Mouse (Mus musculus) spleen, adult 2 months (tissue): ENCODE results near the gene Hipk1. TPM values are rescaled to one million over a fixed set of nuclear protein-coding genes. Genes with fewer than 3 reads are reported as not detected.
A peak's percentile ranks its signal among the peaks of the same experiment; 100 is the strongest.

Experiments
- DNase-seq, 2 experiments: peaks; one replicate each; pipeline versions ENCODE4 v3.0.0 to v3.0.0-alpha.2; 2012 to 2021; ENCODE audit warnings: low spot score in 2 of 2, low read depth in 1 of 2
- H3K27ac ChIP-seq: fragments of 200-500 bp; 2 replicates; pipeline ENCODE4 v1.5.1; 2012; ENCODE audit warnings: low read length, inconsistent platforms; ENCODE audit not compliant: insufficient read depth
- H3K27me3 ChIP-seq: fragments of 200-500 bp; 2 replicates; pipeline ENCODE4 v1.6.1; 2012; ENCODE audit warnings: mild to moderate bottlenecking, moderate library complexity, low read length, inconsistent platforms; ENCODE audit not compliant: control insufficient read depth, insufficient read depth
- H3K36me3 ChIP-seq: fragments of 200-500 bp; 2 replicates; pipeline ENCODE4 v1.6.1; 2012; ENCODE audit warnings: mild to moderate bottlenecking, low read length, inconsistent platforms; ENCODE audit not compliant: control insufficient read depth, insufficient read depth
- H3K4me1 ChIP-seq: fragments of 200-500 bp; 2 replicates; pipeline ENCODE4 v1.6.1; 2011; ENCODE audit warnings: inconsistent platforms; ENCODE audit not compliant: control insufficient read depth, insufficient read depth, insufficient read length
- H3K4me3 ChIP-seq: fragments of 200-500 bp; 2 replicates; pipeline ENCODE4 v1.5.1; 2011; ENCODE audit warnings: mild to moderate bottlenecking, inconsistent platforms; ENCODE audit not compliant: insufficient read depth, insufficient read length; ENCODE audit errors: extremely low read depth
- CTCF ChIP-seq: fragments of 200-500 bp; IDR thresholded peaks from 2 replicates; pipeline ENCODE4 v1.5.1; 2011; ENCODE audit warnings: mild to moderate bottlenecking, inconsistent platforms; ENCODE audit not compliant: insufficient read depth, insufficient read length, insufficient replicate concordance; ENCODE audit errors: extremely low read depth
- POLR2A ChIP-seq: fragments of 200-500 bp; IDR thresholded peaks from 2 replicates; pipeline ENCODE4 v1.6.1; 2011; ENCODE audit warnings: low read depth, low read length, inconsistent platforms
- WGBS: fragments of 180-500 bp; shearing (Covaris S2); methylation state at CpG from one replicate; pipeline ENCODE4 v1.1.7; 2018; 5-methylcytosine and 5-hydroxymethylcytosine counted together
- polyA plus RNA-seq: library from polyadenylated mRNA; depleted of rRNA; stranded (reverse); fragments of >200 nt; gene quantifications from 2 replicates; pipeline ENCODE4 v1.2.3, GENCODE M21; 2012

Hipk1 gene
- polyA plus RNA-seq, 1 experiment = 72.4 TPM

DNA sequence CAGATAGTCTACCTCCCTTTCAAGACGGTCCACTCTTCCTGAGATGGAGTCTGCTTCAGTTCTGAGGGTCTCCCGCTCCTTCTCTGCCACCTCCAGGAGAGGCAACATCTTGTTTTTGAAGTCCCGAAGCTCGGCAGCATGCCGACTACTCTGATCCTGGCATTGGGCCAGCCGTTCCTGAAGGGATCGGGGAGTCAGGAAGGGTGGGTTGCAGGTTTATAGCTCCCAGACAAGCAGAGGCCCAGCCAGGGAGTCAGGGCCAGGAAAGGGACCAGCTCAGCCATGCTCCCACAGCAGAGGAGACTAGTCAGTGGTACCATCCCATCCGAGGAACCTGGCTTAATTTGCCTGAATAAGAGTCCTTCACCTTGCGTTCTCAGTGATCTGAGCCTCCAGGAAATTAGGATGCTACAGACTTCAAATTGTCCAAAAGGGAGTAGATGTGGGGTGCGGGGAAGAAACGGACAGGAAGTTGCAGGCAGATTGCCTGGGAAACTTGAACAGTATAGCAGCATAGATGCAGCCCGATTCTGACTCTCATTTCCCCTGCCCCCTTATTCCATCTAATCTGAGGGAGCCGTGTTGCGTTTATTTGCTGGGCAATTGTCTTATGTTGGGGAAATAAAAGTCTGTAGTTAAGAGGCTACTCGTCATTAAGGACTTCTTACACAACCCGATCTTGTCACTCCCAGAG is 54.2 kb downstream of the Hipk1 start:
- no peak for TF ChIP-seq POLR2A
- no peak for TF ChIP-seq CTCF
- peak overlapping the region; percentile 4; the same call in 1 of the 2 replicates for H3K27ac ChIP-seq
- H3K36me3 ChIP-seq = peaks cover under 1% of the 10 kb centered on the region; the same call in 1 of the 2 replicates
- WGBS = 81% methylated on average over 16 of the region's 16 CpGs
- no peak overlapping the region; the same call in 1 of the 2 replicates for H3K4me3 ChIP-seq
- no peak for DNase-seq
- no peaks in the 10 kb centered on the region for H3K27me3 ChIP-seq
- peaks cover 9% of the 10 kb centered on the region; the same call in 1 of the 2 replicates for H3K4me1 ChIP-seq

- no peak overlapping the region for H3K27ac ChIP-seq
- H3K27me3 ChIP-seq = no peaks in the 10 kb centered on the region
- peaks cover 9% of the 10 kb centered on the region; the same call in 1 of the 2 replicates for H3K4me1 ChIP-seq
- peak overlapping the region; percentile 16; the same call in 1 of the 2 replicates for H3K4me3 ChIP-seq
- no peaks in the 10 kb centered on the region for H3K36me3 ChIP-seq
- DNase-seq = no peak
- TF ChIP-seq CTCF = no peak
- TF ChIP-seq POLR2A = no peak
- WGBS = 93% methylated on average over 28 of the region's 28 CpGs
These were observed 55.4 kb downstream of the Hipk1 start for GRCm38 (mm10) chr3:103735776-103736600.

DNA sequence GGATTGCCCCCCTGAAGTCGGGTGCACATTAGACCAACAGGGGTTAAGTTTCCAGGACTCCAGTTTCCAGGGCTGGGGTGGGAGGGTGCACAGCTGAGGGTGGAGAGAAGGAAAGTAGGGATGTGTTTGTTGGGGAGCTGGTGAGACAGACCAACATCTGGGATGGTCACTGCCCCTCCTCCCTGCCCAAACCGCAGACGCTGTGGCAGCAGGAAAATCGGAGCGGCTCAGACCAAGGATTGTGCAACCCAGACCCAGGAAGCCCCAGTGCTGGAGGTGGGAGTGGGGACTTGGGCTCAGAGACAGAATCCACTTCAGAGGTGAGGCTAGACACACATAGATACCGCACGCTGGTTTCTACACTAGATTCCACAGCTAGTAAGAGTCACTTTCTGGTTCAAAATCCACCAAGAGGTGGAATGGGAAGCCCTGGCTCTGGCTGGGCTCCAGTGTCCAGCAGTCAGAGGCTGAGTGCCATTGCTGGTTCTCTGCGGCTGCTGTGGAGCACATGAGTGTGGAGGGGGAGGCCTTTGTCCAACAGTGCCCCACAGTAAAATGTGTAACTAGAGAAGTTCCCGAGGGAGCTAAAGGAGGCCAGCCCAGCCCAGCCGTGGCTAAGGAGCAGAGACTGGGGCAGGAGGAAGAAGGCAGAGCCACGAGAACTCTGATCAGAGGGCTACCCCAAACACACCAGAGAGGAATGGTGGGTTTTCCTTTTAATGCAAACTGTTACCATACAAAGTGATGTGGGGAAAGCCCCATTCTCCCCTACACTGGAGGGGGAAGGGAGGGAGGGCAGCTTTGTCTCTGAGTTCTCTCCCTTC is 56.5 kb downstream of the Hipk1 start:
- TF ChIP-seq POLR2A (no peak), CTCF (no peak)
- Histone ChIP-seq H3K4me1 (peaks cover 9% of the 10 kb centered on the region; the same call in 1 of the 2 replicates), H3K27ac (no peak overlapping the region), H3K36me3 (no peaks in the 10 kb centered on the region), H3K27me3 (no peaks in the 10 kb centered on the region), H3K4me3 (no peak overlapping the region)
- WGBS = 62% methylated on average over 11 of the region's 11 CpGs
- no peak for DNase-seq

- TF ChIP-seq CTCF = no peak
- TF ChIP-seq POLR2A = no peak
- Histone ChIP-seq H3K4me1 (peaks cover 7% of the 10 kb centered on the region; the same call in 1 of the 2 replicates), H3K4me3 (no peak overlapping the region), H3K27ac (0 out of 2 replicates have a peak overlapping the region, but pooled peaks have one; percentile 8), H3K27me3 (no peaks in the 10 kb centered on the region), H3K36me3 (no peaks in the 10 kb centered on the region)
- no peak for DNase-seq
- 91% methylated on average over 19 of the region's 19 CpGs for WGBS
These were observed 57.3 kb downstream of the Hipk1 start for GRCm38 (mm10) chr3:103733799-103734695.

GRCm38 (mm10) chr3:103733176-103733575 is 58.2 kb downstream of the Hipk1 start:
- peaks cover 7% of the 10 kb centered on the region; the same call in 1 of the 2 replicates for H3K4me1 ChIP-seq
- TF ChIP-seq CTCF (no peak), POLR2A (no peak)
- H3K36me3 ChIP-seq = no peaks in the 10 kb centered on the region
- H3K27ac ChIP-seq = no peak overlapping the region
- no peak for DNase-seq
- no peak overlapping the region for H3K4me3 ChIP-seq
- H3K27me3 ChIP-seq = no peaks in the 10 kb centered on the region
- 70% methylated on average over 2 of the region's 2 CpGs for WGBS
